23 mouse cellular contexts compared by ENCODE assay signal in genomic region chr13:19293041-19293440, GRCm38 (mm10).
DNase-seq lines count a peak whose midpoint lies in the region; ATAC-seq and TF ChIP-seq lines count a peak whose summit lies in the region.
"Had no signal": no experiment of that assay in that cellular context is flagged by ENCODE, and none has a peak within 500 bp of the region (broad histone marks: within the 10 kb centered on the region; RNA-seq: fewer than 3 reads in every experiment).

No protein-coding gene starts in this region.

- H3K4me3 ChIP-seq in ES-E14 (ENCODE audit: insufficient read depth in 1 of 2, low read depth in 1 of 2, low read length in 2 of 2, poor library complexity in 1 of 2, severe bottlenecking in 1 of 2), result no peak overlapping the region
- H3K4me3 ChIP-seq: embryonic facial prominence, embryonic 10.5 days; forebrain, embryonic 10.5 days; midbrain, embryonic 13.5 days had no signal

- in situ Hi-C loops in ES-E14 (cut with MboI; ENCODE audit: low sequenced_read_pairs in 2 of 2, unreplicated experiment in 2 of 2), result no loop called here

- no peak overlapping the region for H3K27ac ChIP-seq in ES-E14 (ENCODE audit: insufficient read depth, low read depth, low read length, poor library complexity, severe bottlenecking)
- H3K27ac ChIP-seq: embryonic facial prominence, embryonic 10.5 days; forebrain, embryonic 10.5 days; hindbrain, embryonic 14.5 days; midbrain, embryonic 13.5 days had no signal

- H3K4me1 ChIP-seq in ES-E14 (ENCODE audit: control insufficient read depth in 2 of 2, insufficient read depth in 2 of 2, low read length in 2 of 2, poor library complexity in 1 of 2), result no peaks in the 10 kb centered on the region
- H3K4me1 ChIP-seq: embryonic facial prominence, embryonic 10.5 days; forebrain, embryonic 10.5 days; midbrain, embryonic 13.5 days had no signal

- no peaks in the 10 kb centered on the region for H3K36me3 ChIP-seq in ES-E14 (ENCODE audit: control insufficient read depth, insufficient read depth, low read length, poor library complexity, severe bottlenecking)
- H3K36me3 ChIP-seq: embryonic facial prominence, embryonic 10.5 days; forebrain, embryonic 10.5 days; midbrain, embryonic 13.5 days had no signal

- DNase-seq in embryo, embryonic 10.5 days (ENCODE audit: low spot score), result peak; percentile 3
- no peak for DNase-seq in embryo, embryonic 10 days (ENCODE audit: low spot score)
- peak; percentile 16 for DNase-seq in ES-E14 (ENCODE audit: low read depth, low spot score)
- peak; percentile 19 for DNase-seq in c-Kit-negative CD71-positive TER-119-positive erythroid progenitor cells, embryonic 14.5 days (ENCODE audit: low read depth, low spot score)
- DNase-seq in retina, embryonic 14.5 days (ENCODE audit: low spot score), result peak; percentile 10
- DNase-seq in frontal cortex, postnatal 14 days (ENCODE audit: low spot score in 2 of 2), result no peak
- no peak for DNase-seq in ovary, postnatal 10 days (ENCODE audit: low spot score)
- DNase-seq: adrenal gland, adult 8-10 months; cerebellum, adult 18-20 months; cerebellum, postnatal 14 days; forebrain, postnatal 0 days; heart, postnatal 4 days; kidney, adult 2 months; kidney, postnatal 10 days; liver, postnatal 0 days; lung, postnatal 10 days had no signal

- ATAC-seq in erythroblast, adult 5-6 weeks (replicated peaks; ENCODE audit: low FRiP score, poor library complexity, severe bottlenecking), result no peak
- ATAC-seq: CD4-positive, CD25-positive, alpha-beta regulatory T cell, adult 4 months; forebrain, postnatal 0 days; inflammation-experienced regulatory T-cells, adult 6 months; liver, postnatal 0 days; midbrain, embryonic 13.5 days had no signal

- no peak overlapping the region for H3K9ac ChIP-seq in ES-E14 (ENCODE audit: insufficient read depth, low read depth, low read length, poor library complexity, severe bottlenecking)
- H3K9ac ChIP-seq: forebrain, postnatal 0 days; hindbrain, embryonic 14.5 days; liver, postnatal 0 days; midbrain, embryonic 13.5 days had no signal

- H3K9me3 ChIP-seq in ES-E14 (ENCODE audit: control insufficient read depth, insufficient read depth, low read depth, low read length), result no peaks in the 10 kb centered on the region
- H3K9me3 ChIP-seq: embryonic facial prominence, embryonic 10.5 days; forebrain, embryonic 10.5 days; midbrain, embryonic 13.5 days had no signal

TF ChIP-seq in ES-E14, 5 proteins besides CTCF, POLR2A, EP300 and RAD21:
- TF ChIP-seq HCFC1 (IDR thresholded peaks at IDR 0.05; ENCODE audit: borderline replicate concordance, insufficient read depth, low read length) (no peak), MAFK (IDR thresholded peaks at IDR 0.05; ENCODE audit: insufficient read depth, low read depth, low read length) (no peak), ZNF384 (IDR thresholded peaks at IDR 0.05; ENCODE audit: low read depth, low read length) (no peak), CHD2 (IDR thresholded peaks at IDR 0.05; ENCODE audit: low read depth, low read length) (no peak), ZC3H11A (IDR thresholded peaks at IDR 0.05; ENCODE audit: borderline replicate concordance, low read depth, low read length) (no peak)

Comparison
In these comparisons a context has a peak if more than half of its experiments do, and no peak if none do; other contexts are left out.
1. DNase-seq: peak in embryo, embryonic 10.5 days (single experiment), ES-E14 (single experiment), c-Kit-negative CD71-positive TER-119-positive erythroid progenitor cells, embryonic 14.5 days (single experiment) and retina, embryonic 14.5 days (single experiment); none in embryo, embryonic 10 days (single experiment), frontal cortex, postnatal 14 days (0 of 2) and ovary, postnatal 10 days (single experiment).